Mouse (Mus musculus) testis, adult 2 months (tissue): ENCODE measurements around the gene 6430628N08Rik. TPM values are rescaled to one million over a fixed set of nuclear protein-coding genes. Genes with fewer than 3 reads are reported as not detected.

Experiments
- H3K27ac ChIP-seq: fragments of 200-500 bp; 2 replicates; pipeline ENCODE4 v1.5.1; 2012; ENCODE audit warnings: low read depth, low read length; ENCODE audit not compliant: control insufficient read depth, insufficient read depth
- H3K27me3 ChIP-seq: fragments of 200-500 bp; 2 replicates; pipeline ENCODE4 v1.6.1; 2012; ENCODE audit warnings: mild to moderate bottlenecking, low read length, moderate library complexity; ENCODE audit not compliant: control insufficient read depth, insufficient read depth
- H3K36me3 ChIP-seq: fragments of 200-500 bp; 2 replicates; pipeline ENCODE4 v1.6.1; 2012; ENCODE audit warnings: mild to moderate bottlenecking, low read length; ENCODE audit not compliant: control insufficient read depth, insufficient read depth
- H3K4me1 ChIP-seq: fragments of 200-500 bp; 2 replicates; pipeline ENCODE4 v1.6.1; 2012; ENCODE audit warnings: low read length; ENCODE audit not compliant: control insufficient read depth, insufficient read depth
- H3K4me3 ChIP-seq: fragments of 200-500 bp; 2 replicates; pipeline ENCODE4 v1.5.1; 2012; ENCODE audit warnings: low read depth, mild to moderate bottlenecking, low read length, moderate library complexity, mixed read lengths; ENCODE audit not compliant: control insufficient read depth
- CTCF ChIP-seq: fragments of 200-500 bp; IDR thresholded peaks from 2 replicates; pipeline ENCODE4 v1.5.1; 2012; ENCODE audit warnings: low read depth, mild to moderate bottlenecking, inconsistent platforms, low read length, moderate library complexity; ENCODE audit not compliant: control insufficient read depth, insufficient read depth, insufficient replicate concordance
- POLR2A ChIP-seq: fragments of 200-500 bp; IDR thresholded peaks from 2 replicates; pipeline ENCODE4 v1.6.1; 2012; ENCODE audit warnings: low read depth, mild to moderate bottlenecking, inconsistent platforms, low read length, moderate library complexity; ENCODE audit not compliant: control insufficient read depth
- polyA plus RNA-seq: library from polyadenylated mRNA; depleted of rRNA; stranded (reverse); fragments of >200 nt; gene quantifications from 2 replicates; pipeline ENCODE4 v1.2.3, GENCODE M21; 2012; rRNA removed

6430628N08Rik gene
- polyA plus RNA-seq, result not detected in 2 replicates

- no peaks in the 10 kb centered on the region for H3K36me3 ChIP-seq
- TF ChIP-seq CTCF (no peak), POLR2A (no peak)
- H3K27me3 ChIP-seq, result no peaks in the 10 kb centered on the region
- peaks cover 7% of the 10 kb centered on the region for H3K4me1 ChIP-seq
- no peak within 1 kb of the TSS for H3K27ac ChIP-seq
- H3K4me3 ChIP-seq, result peak within 1 kb of the TSS; percentile 45
These were observed at the start of gene 6430628N08Rik for GRCm38 (mm10) chr4:115890553-115890952. Gene 6430628N08Rik, plus strand, starts transcription at chr4:115890665.

DNA sequence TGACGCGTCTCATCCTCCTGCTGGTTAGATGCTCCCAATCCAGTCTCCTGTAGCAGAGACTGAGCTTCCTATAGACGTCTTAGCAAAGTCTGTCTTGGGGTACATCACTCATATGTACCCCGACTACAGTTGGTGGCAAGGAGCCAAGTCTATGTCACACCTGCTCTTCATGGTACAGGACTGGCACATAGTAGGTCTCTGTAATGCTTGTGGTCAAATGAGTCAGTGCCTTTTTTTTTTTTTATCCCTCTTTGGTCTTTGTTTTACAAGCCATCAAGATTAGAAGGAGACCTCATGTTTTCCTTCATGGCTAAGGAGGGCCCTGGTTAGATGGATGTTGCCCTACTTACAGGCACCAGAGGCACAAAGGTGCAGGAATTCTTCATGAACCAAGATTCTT lies 49.6 kb upstream of the 6430628N08Rik start:
- Histone ChIP-seq H3K4me3 (no peak overlapping the region), H3K4me1 (peaks cover 2% of the 10 kb centered on the region; the same call in 1 of the 2 replicates), H3K27me3 (no peaks in the 10 kb centered on the region), H3K36me3 (no peaks in the 10 kb centered on the region), H3K27ac (no peak overlapping the region)
- no peak for TF ChIP-seq CTCF
- TF ChIP-seq POLR2A, result no peak

- TF ChIP-seq CTCF (no peak), POLR2A (no peak)
- Histone ChIP-seq H3K4me3 (no peak overlapping the region), H3K4me1 (no peaks in the 10 kb centered on the region; the same call in 1 of the 2 replicates), H3K27ac (no peak overlapping the region), H3K27me3 (no peaks in the 10 kb centered on the region), H3K36me3 (peaks cover 2% of the 10 kb centered on the region)
These were observed 43.8 kb upstream of the 6430628N08Rik start for GRCm38 (mm10) chr4:115846656-115847055.

DNA sequence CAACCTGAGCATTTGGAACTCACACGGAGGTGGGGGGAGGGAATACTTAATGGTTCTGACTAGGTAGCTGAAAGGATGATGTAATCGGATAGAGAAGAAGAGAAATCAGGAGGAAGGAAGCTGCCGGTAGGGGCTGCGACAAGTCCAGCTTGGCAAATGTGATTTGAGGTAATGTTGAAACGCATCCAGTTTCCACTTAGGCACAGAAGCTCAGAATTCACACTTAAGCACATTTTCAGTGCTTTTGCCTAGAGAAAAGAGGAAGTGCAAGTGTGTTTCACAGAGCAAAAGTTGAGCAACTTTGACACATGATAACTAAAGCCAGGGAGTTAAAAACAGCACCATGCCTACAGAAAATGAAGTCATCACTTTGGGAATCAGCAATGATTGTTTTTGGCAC lies 43.1 kb upstream of the 6430628N08Rik start:
- TF ChIP-seq POLR2A (no peak), CTCF (no peak)

GRCm38 (mm10) chr4:115848083-115848482 lies 42.4 kb upstream of the 6430628N08Rik start:
- Histone ChIP-seq H3K36me3 (peaks cover 2% of the 10 kb centered on the region), H3K4me1 (no peaks in the 10 kb centered on the region; the same call in 1 of the 2 replicates), H3K4me3 (no peak overlapping the region), H3K27ac (no peak overlapping the region), H3K27me3 (no peaks in the 10 kb centered on the region)
- no peak for TF ChIP-seq POLR2A
- TF ChIP-seq CTCF, result no peak

More for the DNA sequence above, 43.1 kb upstream of the 6430628N08Rik start:
- Histone ChIP-seq H3K27ac (no peak overlapping the region), H3K36me3 (peaks cover 2% of the 10 kb centered on the region), H3K4me3 (peak overlapping the region; percentile 48; the same call in 1 of the 2 replicates), H3K27me3 (no peaks in the 10 kb centered on the region), H3K4me1 (no peaks in the 10 kb centered on the region; the same call in 1 of the 2 replicates)

DNA sequence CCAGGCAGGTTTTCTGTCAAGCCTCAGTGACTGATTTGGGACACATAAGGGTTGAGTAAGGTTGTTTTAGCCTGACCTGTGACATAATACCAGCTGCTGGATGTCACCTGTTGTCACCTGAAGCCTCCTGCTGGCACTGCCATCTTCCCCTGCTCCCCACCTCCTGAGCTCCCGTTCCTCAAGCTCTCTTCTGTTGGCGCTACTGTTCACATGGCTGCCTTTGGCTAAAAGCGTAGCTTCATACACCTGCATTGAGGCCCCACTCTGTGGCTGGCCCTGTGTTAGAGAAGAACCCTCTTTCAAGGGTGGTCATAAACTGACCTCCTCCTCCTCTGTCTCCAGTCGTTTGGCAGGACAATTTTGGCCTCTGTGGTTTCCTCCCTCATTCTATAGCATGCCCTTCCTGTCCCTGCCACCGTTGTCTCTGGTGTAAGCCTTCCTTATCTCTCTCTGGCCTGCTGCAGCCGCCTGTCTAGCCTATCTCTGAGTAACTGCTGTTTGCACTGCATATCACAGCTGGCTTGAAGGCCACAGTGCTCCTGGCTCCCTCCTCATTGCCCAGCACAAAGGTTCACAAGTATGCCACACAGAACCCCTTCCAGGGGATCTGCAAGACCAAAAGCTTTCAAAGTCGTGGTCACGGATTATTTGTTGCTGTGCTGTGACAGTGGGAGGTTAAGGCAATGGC lies 41.3 kb upstream of the 6430628N08Rik start:
- H3K27ac ChIP-seq, result no peak overlapping the region

DNA sequence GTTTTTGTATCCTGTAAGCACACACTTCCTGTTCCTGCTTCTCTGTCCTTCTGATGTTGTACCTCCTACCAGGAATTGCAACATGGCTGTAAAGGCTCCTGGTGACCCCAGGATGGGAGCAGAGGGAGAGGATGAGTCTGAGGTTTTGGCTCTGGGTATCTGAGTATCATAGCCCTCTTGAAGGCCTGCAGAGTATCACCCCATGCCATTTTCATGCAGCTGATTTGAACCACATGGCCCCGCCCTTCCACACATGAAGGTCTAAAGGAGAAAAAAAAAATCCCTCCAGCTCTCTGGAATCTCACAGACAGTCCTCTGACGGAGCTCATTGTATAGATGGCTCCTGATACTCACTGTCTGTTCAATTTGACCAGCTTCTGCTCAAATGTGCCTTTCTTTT lies 40.4 kb upstream of the 6430628N08Rik start:
- no peak overlapping the region for H3K4me3 ChIP-seq
- H3K27ac ChIP-seq, result no peak overlapping the region
- no peaks in the 10 kb centered on the region for H3K27me3 ChIP-seq
- peaks cover 2% of the 10 kb centered on the region for H3K36me3 ChIP-seq
- H3K4me1 ChIP-seq, result no peaks in the 10 kb centered on the region; the same call in 1 of the 2 replicates
- TF ChIP-seq CTCF (no peak), POLR2A (no peak)

More for the DNA sequence above, 41.3 kb upstream of the 6430628N08Rik start:
- H3K36me3 ChIP-seq, result peaks cover 2% of the 10 kb centered on the region
- H3K4me1 ChIP-seq, result no peaks in the 10 kb centered on the region; the same call in 1 of the 2 replicates
- H3K27me3 ChIP-seq, result no peaks in the 10 kb centered on the region
- TF ChIP-seq CTCF, result no peak
- TF ChIP-seq POLR2A, result no peak
- no peak overlapping the region for H3K4me3 ChIP-seq

DNA sequence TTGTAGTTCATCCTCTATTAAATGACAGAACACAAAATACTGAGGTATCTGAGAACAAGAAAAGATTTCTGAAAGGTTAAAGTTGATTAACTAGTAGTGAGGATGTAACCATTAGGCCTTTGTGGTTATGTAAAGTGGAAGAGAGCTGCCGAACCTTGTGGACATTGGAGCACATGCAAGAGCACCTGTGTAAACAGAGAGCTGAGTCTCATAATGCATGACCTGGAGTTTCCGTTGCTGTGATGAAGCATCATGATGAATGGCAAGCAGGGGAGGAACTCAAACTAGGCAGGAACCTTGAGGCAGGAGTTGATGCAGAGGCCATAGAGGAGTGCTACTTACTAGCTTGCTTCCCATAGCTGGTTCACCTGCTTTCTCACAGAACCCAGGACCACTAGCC lies 39.8 kb upstream of the 6430628N08Rik start:
- Histone ChIP-seq H3K27ac (no peak overlapping the region), H3K4me1 (no peaks in the 10 kb centered on the region; the same call in 1 of the 2 replicates), H3K27me3 (no peaks in the 10 kb centered on the region), H3K4me3 (no peak overlapping the region), H3K36me3 (peaks cover 2% of the 10 kb centered on the region)
- TF ChIP-seq POLR2A, result no peak
- TF ChIP-seq CTCF, result no peak
